Mouse (Mus musculus) brain, adult 2 months (tissue): Measurements from ENCODE around the gene Thumpd1.
A peak's percentile ranks its signal among the peaks of the same experiment; 100 is the strongest.

Experiments used
- DNase-seq: peaks from one replicate; pipeline ENCODE4 v3.0.0; 2011; ENCODE audit warnings: low read depth, low spot score

Gene Thumpd1

DNA sequence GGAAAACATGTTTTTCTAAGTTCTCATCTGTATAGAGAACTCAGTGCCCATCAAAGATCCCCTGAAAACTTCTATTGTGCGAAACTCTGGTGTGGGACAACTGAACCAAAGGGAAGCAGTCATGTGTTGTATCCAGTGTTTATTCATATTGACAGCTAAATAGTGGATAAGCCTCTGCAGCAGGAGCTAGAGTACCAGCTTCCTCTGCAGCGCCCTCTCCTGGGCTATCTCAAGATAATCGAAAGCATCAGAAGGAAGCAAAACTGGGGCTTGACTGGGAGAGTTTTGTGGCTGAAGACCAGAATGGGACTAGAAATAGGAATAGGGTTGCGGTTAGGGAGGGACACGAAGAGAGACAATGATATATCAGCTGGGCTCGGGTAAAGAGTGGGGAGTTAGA, 49.7 kb downstream of the Thumpd1 start:
- DNase-seq = peak; percentile 29

GRCm38 (mm10) chr7:119670395-119670794, 50.2 kb downstream of the Thumpd1 start:
- DNase-seq = no peak

DNA sequence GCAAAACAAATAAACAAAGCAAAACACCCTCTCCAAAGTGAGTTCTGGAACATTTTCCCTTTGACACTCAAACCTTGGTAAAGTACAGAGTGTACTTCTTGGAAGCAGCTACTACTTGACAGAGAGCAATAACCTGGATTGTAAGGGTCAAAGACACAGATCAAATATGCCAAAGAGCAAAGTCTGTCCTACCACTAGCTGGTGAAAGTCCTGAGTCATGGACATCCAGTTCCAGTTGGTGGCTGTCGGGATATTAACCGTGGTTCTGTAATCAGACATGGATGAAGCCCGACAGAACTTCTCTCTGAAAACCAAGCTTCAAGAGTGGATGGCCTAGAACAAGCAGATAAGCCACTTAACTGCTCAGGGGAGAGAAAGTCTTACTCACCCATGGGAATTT, 52.7 kb downstream of the Thumpd1 start:
- no peak for DNase-seq
